Mouse (Mus musculus) midbrain, embryonic 12.5 days (tissue): Measurements from ENCODE around the gene Bnip1. TPM values are rescaled to one million over a fixed set of nuclear protein-coding genes. Genes with fewer than 3 reads are reported as not detected.

Source experiments
- ATAC-seq: fragments of 200-750 bp; cut with Nextera tagmentation; 2 replicates; pipeline ENCODE4 v1.8.0; 2017; ENCODE audit warnings: low read depth, moderate TSS enrichment, moderate library complexity; ENCODE audit not compliant: low FRiP score
- H3K27ac ChIP-seq: fragments of 300-500 bp; sonication (generic); replicated peaks from 2 replicates; pipeline ENCODE4 v1.5.1; 2016; ENCODE audit warnings: mild to moderate bottlenecking
- H3K27me3 ChIP-seq: fragments of 300-500 bp; sonication (generic); 2 replicates; pipeline ENCODE4 v1.6.1; 2016; ENCODE audit warnings: mild to moderate bottlenecking
- H3K36me3 ChIP-seq: fragments of 300-500 bp; sonication (generic); 2 replicates; pipeline ENCODE4 v1.6.1; 2016
- H3K4me1 ChIP-seq: fragments of 300-500 bp; sonication (generic); 2 replicates; pipeline ENCODE4 v1.6.1; 2016
- H3K4me2 ChIP-seq: fragments of 300-500 bp; sonication (generic); replicated peaks from 2 replicates; pipeline ENCODE4 v1.6.1; 2016; ENCODE audit warnings: mild to moderate bottlenecking, moderate library complexity
- H3K4me3 ChIP-seq: fragments of 300-500 bp; sonication (generic); 2 replicates; pipeline ENCODE4 v1.5.1; 2016; ENCODE audit warnings: mild to moderate bottlenecking
- H3K9ac ChIP-seq: fragments of 300-500 bp; sonication (generic); replicated peaks from 2 replicates; pipeline ENCODE4 v1.6.1; 2016; ENCODE audit warnings: mild to moderate bottlenecking, moderate library complexity
- H3K9me3 ChIP-seq: fragments of 300-500 bp; sonication (generic); 2 replicates; pipeline ENCODE4 v1.6.1; 2016; ENCODE audit warnings: mild to moderate bottlenecking
- WGBS: fragments of 180-500 bp; shearing (Covaris S2); methylation state at CpG from one replicate; pipeline ENCODE4 v1.1.7; 2016; 5-methylcytosine and 5-hydroxymethylcytosine counted together
- polyA plus RNA-seq: library from polyadenylated mRNA; unstranded; fragments of >200 nt; fragmentation: Nextera tagmentation; extraction: Ambion mirVana; gene quantifications from 2 replicates; pipeline ENCODE4 v1.2.1, GENCODE M21; 2016

Gene Bnip1
- polyA plus RNA-seq, 1 experiment from 2014 or later = 53.6 TPM

DNA sequence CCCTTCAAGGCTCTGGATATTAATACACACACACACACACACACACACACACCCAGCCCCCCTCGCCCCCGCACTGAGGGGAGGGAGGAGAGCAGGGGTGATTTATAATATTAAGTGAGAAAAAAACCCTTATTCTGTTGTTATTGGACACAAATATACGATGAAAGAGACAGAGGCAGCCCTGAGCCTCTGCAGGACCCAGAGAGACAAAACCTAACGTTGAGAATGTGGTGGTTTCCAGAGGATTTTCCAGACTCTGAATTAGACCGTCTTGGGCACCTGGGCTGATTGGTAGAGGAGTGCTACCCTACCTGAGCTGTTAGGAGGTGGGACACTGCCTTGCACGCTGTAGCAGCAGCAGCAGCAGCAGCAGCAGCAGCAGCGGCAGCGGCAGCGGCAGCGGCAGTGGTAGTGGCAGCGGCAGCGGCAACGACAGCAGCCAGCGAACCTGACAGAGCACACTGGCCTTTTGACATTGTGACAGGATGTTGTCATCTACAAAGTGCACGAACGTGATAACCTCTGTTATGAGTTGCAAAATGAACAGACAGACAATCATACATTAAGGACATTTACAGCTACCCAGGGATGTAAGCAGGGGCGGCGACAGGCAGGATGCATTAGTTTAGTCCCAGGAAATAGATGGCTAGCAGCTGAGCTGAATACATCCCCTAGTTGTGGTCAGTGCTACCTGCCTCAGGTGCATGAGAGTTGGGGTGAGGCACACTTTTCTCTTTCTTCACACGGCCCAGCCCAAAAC lies 56.1 kb downstream of the Bnip1 start:
- H3K4me2 ChIP-seq = no peak overlapping the region
- no peaks in the 10 kb centered on the region for H3K9me3 ChIP-seq
- H3K27me3 ChIP-seq = peaks cover 95% of the 10 kb centered on the region
- H3K9ac ChIP-seq = no peak overlapping the region
- H3K27ac ChIP-seq = no peak overlapping the region
- no peak for ATAC-seq
- H3K36me3 ChIP-seq = no peaks in the 10 kb centered on the region
- WGBS = 4% methylated on average over 19 of the region's 19 CpGs
- no peaks in the 10 kb centered on the region for H3K4me1 ChIP-seq
- H3K4me3 ChIP-seq = no peak overlapping the region

DNA sequence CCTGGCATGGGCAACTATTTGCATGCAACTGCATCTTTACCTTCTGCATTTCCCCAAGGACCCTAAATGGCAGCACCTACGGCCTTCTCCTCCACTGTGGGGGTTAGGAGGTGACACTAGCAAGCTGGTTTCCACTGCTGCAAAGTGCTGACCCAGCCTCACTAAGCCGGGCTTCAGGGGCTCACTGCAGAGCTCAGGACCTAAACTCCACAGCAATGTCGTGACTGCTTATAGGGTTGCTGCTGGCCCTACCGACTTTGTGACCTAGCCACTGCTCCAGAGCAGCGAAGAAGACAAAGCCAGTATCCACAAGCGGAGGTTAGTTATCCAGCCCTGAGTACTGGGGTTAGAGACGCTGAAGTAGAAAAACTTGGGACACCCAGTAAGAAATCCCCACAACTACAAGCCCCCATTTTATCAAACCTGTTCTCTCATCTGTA lies 56.7 kb downstream of the Bnip1 start:
- Histone ChIP-seq H3K4me3 (no peak overlapping the region), H3K9me3 (no peaks in the 10 kb centered on the region), H3K27me3 (peaks cover 95% of the 10 kb centered on the region), H3K9ac (no peak overlapping the region), H3K27ac (no peak overlapping the region), H3K4me2 (no peak overlapping the region), H3K4me1 (no peaks in the 10 kb centered on the region), H3K36me3 (no peaks in the 10 kb centered on the region)
- 2% methylated on average over 7 of the region's 7 CpGs for WGBS
- no peak for ATAC-seq

- Histone ChIP-seq H3K4me1 (no peaks in the 10 kb centered on the region), H3K4me3 (no peak overlapping the region), H3K4me2 (no peak overlapping the region), H3K9ac (no peak overlapping the region), H3K9me3 (no peaks in the 10 kb centered on the region), H3K27me3 (peaks cover 100% of the 10 kb centered on the region), H3K27ac (no peak overlapping the region), H3K36me3 (no peaks in the 10 kb centered on the region)
- no peak for ATAC-seq
- 2% methylated on average over 36 of the region's 37 CpGs for WGBS
Measured at GRCm38 (mm10) chr17:26838191-26838910, 57.5 kb downstream of the Bnip1 start.

DNA sequence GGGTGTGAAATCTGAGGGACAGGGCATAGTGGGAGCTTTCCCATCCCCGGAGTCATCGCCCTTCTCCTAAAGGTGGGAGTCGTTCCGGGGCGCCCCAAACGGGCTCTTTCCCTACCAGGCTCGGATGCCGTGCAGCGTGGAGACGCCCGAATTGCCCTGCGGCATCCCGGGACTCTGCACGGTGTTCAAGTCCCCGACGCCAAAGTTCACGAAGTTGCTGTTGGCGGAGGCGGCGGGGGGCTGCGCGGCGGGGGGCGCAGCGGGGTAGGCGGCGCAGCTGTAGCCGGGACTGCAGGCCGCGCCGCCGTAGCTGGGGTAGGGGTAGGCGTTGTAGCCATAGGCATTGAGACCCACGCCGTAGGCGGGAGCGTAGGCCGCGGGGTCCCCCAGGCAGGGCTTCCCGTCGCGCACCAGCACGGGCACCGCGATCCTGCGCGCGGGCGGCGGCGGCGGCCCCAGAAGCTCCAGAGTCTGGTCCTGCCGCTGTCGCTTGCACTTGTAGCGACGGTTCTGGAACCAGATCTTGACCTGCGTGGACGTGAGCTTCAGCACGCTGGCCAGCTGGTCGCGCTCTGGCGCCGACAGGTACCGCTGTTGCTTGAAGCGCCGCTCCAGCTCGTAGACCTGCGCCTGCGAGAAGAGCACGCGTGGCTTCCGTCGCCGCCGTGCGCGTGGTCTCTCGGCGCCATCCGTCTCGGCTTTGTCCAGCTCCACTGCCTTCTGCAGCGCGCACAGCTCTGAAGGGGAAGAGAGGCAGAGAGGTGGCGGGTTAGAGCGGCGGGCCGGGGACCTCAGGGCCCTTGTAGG lies 58.2 kb downstream of the Bnip1 start:
- no peak overlapping the region for H3K4me2 ChIP-seq
- peaks cover 100% of the 10 kb centered on the region for H3K27me3 ChIP-seq
- no peaks in the 10 kb centered on the region for H3K36me3 ChIP-seq
- no peaks in the 10 kb centered on the region for H3K9me3 ChIP-seq
- no peak overlapping the region for H3K27ac ChIP-seq
- H3K4me1 ChIP-seq = no peaks in the 10 kb centered on the region
- peak overlapping the region; percentile 9; the same call in 1 of the 2 replicates for H3K4me3 ChIP-seq
- H3K9ac ChIP-seq = no peak overlapping the region
- no peak for ATAC-seq
- under 1% methylated on average over 67 of the region's 87 CpGs for WGBS

DNA sequence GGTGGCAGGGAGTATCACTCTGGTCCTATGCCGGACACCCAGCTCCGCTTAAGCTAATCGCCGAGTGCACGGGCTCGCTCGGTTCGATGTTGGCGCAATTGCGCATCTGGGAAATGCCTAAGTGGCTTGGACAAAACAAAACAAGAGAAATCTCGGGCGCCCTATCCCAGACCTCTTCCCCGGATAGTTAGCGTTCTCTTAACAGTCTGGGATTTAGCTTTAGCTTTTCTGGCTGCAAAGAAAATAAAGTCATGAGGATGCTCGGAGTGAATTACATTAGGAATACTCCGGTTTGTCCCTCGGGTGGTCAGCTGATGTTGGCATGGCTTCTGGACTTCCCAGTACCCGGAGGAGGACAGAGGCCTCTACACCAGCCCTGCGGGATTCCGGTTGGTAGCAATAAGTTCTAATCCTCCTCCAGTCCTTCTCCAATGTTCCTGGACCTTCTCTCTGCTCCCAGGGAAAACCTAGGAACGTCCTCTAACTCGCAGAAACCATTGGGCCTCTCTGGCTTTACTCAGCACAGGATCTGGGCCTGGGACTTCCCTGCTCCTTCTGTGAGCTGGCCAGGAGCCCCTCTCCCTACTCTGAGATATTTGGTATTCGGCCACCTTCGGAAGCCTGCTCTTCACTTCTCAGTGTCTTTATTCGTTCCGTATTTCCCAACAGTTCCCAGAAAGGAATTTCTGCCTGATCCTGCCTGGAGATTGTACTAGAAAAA lies 59.0 kb downstream of the Bnip1 start:
- no peak overlapping the region for H3K4me2 ChIP-seq
- H3K4me1 ChIP-seq = 0 out of 2 replicates have a peak, but pooled peaks cover 5% of the 10 kb centered on the region
- no peaks in the 10 kb centered on the region for H3K9me3 ChIP-seq
- H3K36me3 ChIP-seq = no peaks in the 10 kb centered on the region
- no peak for ATAC-seq
- no peak overlapping the region for H3K9ac ChIP-seq
- no peak overlapping the region for H3K27ac ChIP-seq
- H3K4me3 ChIP-seq = no peak overlapping the region
- H3K27me3 ChIP-seq = peaks cover 100% of the 10 kb centered on the region
- WGBS = under 1% methylated on average over 26 of the region's 26 CpGs

DNA sequence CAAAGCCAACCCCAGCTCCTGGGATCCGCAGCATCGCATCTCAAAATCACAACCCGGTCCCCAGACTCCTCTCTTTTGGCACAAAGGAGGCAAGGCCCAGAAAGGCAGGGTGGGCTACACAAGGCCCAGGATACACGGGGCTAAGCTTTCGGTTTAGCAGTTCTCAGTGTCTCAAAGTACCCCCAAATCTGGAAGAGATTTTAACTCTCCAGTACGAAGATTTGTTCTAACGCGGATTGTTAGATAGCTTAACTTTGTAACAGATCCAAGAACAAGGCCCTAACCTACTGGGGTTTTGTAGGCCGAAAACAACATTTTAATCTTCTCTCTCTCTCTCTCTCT lies 59.5 kb downstream of the Bnip1 start:
- H3K36me3 ChIP-seq = no peaks in the 10 kb centered on the region
- H3K9me3 ChIP-seq = no peaks in the 10 kb centered on the region
- ATAC-seq = no peak
- peaks cover 100% of the 10 kb centered on the region for H3K27me3 ChIP-seq
- H3K4me2 ChIP-seq = no peak overlapping the region
- no peak overlapping the region for H3K9ac ChIP-seq
- no peak overlapping the region for H3K4me3 ChIP-seq
- under 1% methylated on average over 9 of the region's 9 CpGs for WGBS
- H3K4me1 ChIP-seq = 0 out of 2 replicates have a peak, but pooled peaks cover 5% of the 10 kb centered on the region
- H3K27ac ChIP-seq = no peak overlapping the region

DNA sequence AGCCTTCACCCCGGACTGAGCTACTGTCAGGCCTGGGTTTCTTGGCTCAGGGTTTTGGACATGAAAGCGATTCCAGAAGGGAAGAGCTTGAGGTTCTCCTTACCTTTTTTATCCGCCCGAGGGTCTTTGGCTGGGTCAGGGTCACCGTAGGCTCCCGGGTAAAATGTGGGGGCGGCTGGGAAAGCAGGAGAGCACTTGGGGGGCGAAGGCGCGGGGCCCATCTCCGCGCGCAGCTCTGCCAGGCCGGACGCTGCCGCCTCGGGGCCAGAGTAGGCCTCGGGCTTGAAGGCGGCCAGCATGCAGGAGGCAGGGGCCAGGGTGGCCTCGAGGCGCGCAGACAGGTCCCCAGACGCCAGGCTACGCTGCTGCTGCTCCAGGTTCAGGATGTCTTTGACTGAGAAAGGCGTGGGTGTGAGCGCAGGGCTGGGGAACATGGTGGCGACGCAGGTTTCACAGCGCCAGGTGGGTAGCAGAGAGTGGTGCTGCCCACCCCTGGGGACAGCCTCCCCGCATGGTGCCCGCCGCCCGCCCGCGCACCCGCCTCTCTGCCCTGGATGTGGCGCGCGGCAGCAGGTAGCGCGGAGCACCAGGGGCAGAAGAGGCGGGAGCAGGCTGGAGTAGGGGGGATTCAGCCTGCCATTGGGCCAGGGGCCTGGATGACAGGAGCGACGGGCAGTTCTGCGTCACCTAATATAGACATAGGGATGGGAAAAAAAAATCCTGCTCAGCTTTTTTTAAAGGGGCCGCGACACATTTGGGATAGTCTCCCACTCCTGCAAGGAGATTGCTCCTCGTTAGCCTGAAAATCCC lies 60.3 kb downstream of the Bnip1 start:
- no peaks in the 10 kb centered on the region for H3K36me3 ChIP-seq
- peak overlapping the region; percentile 12; the same call in 1 of the 2 replicates for H3K4me3 ChIP-seq

DNA sequence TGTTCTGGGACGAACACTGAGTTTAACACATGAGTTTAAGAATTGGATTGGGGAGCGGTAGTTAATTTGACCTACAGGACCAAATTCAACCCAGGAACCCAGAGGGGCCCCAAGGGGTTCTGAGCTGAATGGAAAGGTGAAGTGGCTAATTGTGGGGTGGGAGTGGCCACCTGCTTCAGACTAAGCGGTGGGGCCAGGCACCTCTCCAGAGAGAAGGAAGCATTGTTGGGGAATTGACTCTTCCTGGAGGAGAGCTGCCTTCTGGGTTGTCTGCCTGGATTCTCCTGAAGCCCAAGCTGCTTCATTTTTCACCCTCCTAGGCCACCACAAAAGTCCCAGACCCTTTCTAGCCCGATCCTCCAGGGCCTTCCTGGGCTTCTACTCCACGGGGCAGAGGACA lies 61.1 kb downstream of the Bnip1 start:
- no peaks in the 10 kb centered on the region for H3K9me3 ChIP-seq
- ATAC-seq = no peak
- no peak overlapping the region for H3K4me3 ChIP-seq
- no peak overlapping the region for H3K9ac ChIP-seq
- peaks cover 95% of the 10 kb centered on the region for H3K27me3 ChIP-seq
- 2% methylated on average over 5 of the region's 5 CpGs for WGBS
- no peaks in the 10 kb centered on the region for H3K36me3 ChIP-seq
- no peak overlapping the region for H3K4me2 ChIP-seq
- H3K4me1 ChIP-seq = 0 out of 2 replicates have a peak, but pooled peaks cover 5% of the 10 kb centered on the region
- no peak overlapping the region for H3K27ac ChIP-seq

More for the DNA sequence above, 60.3 kb downstream of the Bnip1 start:
- peaks cover 98% of the 10 kb centered on the region for H3K27me3 ChIP-seq
- H3K4me2 ChIP-seq = no peak overlapping the region; the same call in 1 of the 2 replicates
- no peaks in the 10 kb centered on the region for H3K9me3 ChIP-seq
- 0 out of 2 replicates have a peak, but pooled peaks cover 5% of the 10 kb centered on the region for H3K4me1 ChIP-seq
- no peak overlapping the region for H3K27ac ChIP-seq
- ATAC-seq = no peak
- WGBS = under 1% methylated on average over 48 of the region's 48 CpGs
- no peak overlapping the region for H3K9ac ChIP-seq

Other genes starting within 250 kb of the Bnip1 start
- 89.6 and 92.4 TPM in 2 replicates for gene Ergic1, start 219.6 kb upstream of the Bnip1 start, polyA plus RNA-seq
- 35.4 and 37.5 TPM in 2 replicates for gene Dusp1, start 218.9 kb upstream of the Bnip1 start, polyA plus RNA-seq
- gene Atp6v0e, start 117.8 kb upstream of the Bnip1 start, polyA plus RNA-seq = 88.3 and 92.2 TPM in 2 replicates
- 7.3 and 11.4 TPM in 2 replicates for gene Crebrf, start 65.4 kb upstream of the Bnip1 start, polyA plus RNA-seq
- gene Nkx2-5, start 63.9 kb downstream of the Bnip1 start, polyA plus RNA-seq = not detected in 2 replicates
- 6.3 and 9.1 TPM in 2 replicates for gene Kifc5b, start 136.0 kb downstream of the Bnip1 start, polyA plus RNA-seq
- 11.6 and 11.9 TPM in 2 replicates for gene Phf1, start 152.0 kb downstream of the Bnip1 start, polyA plus RNA-seq
- 156 and 159 TPM in 2 replicates for gene Cuta, start 158.5 kb downstream of the Bnip1 start, polyA plus RNA-seq
- 3.3 and 3.6 TPM in 2 replicates for gene Syngap1, start 160.2 kb downstream of the Bnip1 start, polyA plus RNA-seq
- 18.5 and 19.9 TPM in 2 replicates for gene Zbtb9, start 192.1 kb downstream of the Bnip1 start, polyA plus RNA-seq
- 3.4 and 3.5 TPM in 2 replicates for gene Bak1, start 247.9 kb downstream of the Bnip1 start, polyA plus RNA-seq